Mouse (Mus musculus) forebrain, postnatal 0 days (tissue): ENCODE results near the gene Iqcf3. TPM values are rescaled to one million over a fixed set of nuclear protein-coding genes. Genes with fewer than 3 reads are reported as not detected.

Experiments
- ATAC-seq: fragments of 200-750 bp; cut with Nextera tagmentation; 2 replicates; pipeline ENCODE4 v1.8.0; 2017; ENCODE audit warnings: mild to moderate bottlenecking, moderate library complexity
- DNase-seq: peaks from one replicate; pipeline ENCODE4 v3.0.0-alpha.2; 2015
- H3K27ac ChIP-seq: fragments of 300-500 bp; sonication (generic); 2 replicates; pipeline ENCODE4 v1.5.1; 2014; ENCODE audit warnings: low read depth, mild to moderate bottlenecking, antibody characterized with exemption, low read length, moderate library complexity, mixed read lengths
- H3K27me3 ChIP-seq: fragments of 300-500 bp; sonication (generic); 2 replicates; pipeline ENCODE4 v1.6.1; 2014; ENCODE audit warnings: mild to moderate bottlenecking, low read length, mixed read lengths; ENCODE audit not compliant: insufficient read depth
- H3K36me3 ChIP-seq: fragments of 300-500 bp; sonication (generic); 2 replicates; pipeline ENCODE4 v1.6.1; 2014; ENCODE audit warnings: mild to moderate bottlenecking, moderate library complexity; ENCODE audit not compliant: insufficient read depth
- H3K4me1 ChIP-seq: fragments of 300-500 bp; sonication (generic); 2 replicates; pipeline ENCODE4 v1.6.1; 2014; ENCODE audit warnings: antibody characterized with exemption; ENCODE audit not compliant: insufficient read depth
- H3K4me2 ChIP-seq: fragments of 300-500 bp; sonication (generic); 2 replicates; pipeline ENCODE4 v1.6.1; 2014; ENCODE audit warnings: low read depth, mild to moderate bottlenecking, moderate library complexity
- H3K4me3 ChIP-seq: fragments of 300-500 bp; sonication (generic); 2 replicates; pipeline ENCODE4 v1.5.1; 2014; ENCODE audit warnings: low read depth, low read length, mixed read lengths
- H3K9ac ChIP-seq: fragments of 300-500 bp; sonication (generic); 2 replicates; pipeline ENCODE4 v1.6.1; 2014; ENCODE audit warnings: mild to moderate bottlenecking
- H3K9me3 ChIP-seq: fragments of 300-500 bp; sonication (generic); 2 replicates; pipeline ENCODE4 v1.6.1; 2016; ENCODE audit warnings: low read length
- CTCF ChIP-seq: sonication (generic); IDR thresholded peaks from 2 replicates; pipeline ENCODE4 v1.5.1; 2016; ENCODE audit warnings: antibody characterized with exemption, control low read depth, low read depth
- WGBS: fragments of 180-500 bp; shearing (Covaris S2); extraction: QIAGEN DNeasy Blood & Tissue Kit; methylation state at CpG from one replicate; pipeline ENCODE4 v1.1.7; 2014; 5-methylcytosine and 5-hydroxymethylcytosine counted together
- polyA plus RNA-seq: library from polyadenylated mRNA; unstranded; fragments of >200 nt; fragmentation: Nextera tagmentation; extraction: Ambion mirVana; gene quantifications from 2 replicates; pipeline ENCODE4 v1.2.1, GENCODE M21; 2015
- total RNA-seq: library from RNA; depleted of rRNA; stranded (reverse); fragments of >200 nt; gene quantifications from 2 replicates; pipeline ENCODE4 v1.2.3, GENCODE M21; 2014

Iqcf3 gene
- total and polyA plus RNA-seq, 2 experiments from 2014 or later = not detected

DNA sequence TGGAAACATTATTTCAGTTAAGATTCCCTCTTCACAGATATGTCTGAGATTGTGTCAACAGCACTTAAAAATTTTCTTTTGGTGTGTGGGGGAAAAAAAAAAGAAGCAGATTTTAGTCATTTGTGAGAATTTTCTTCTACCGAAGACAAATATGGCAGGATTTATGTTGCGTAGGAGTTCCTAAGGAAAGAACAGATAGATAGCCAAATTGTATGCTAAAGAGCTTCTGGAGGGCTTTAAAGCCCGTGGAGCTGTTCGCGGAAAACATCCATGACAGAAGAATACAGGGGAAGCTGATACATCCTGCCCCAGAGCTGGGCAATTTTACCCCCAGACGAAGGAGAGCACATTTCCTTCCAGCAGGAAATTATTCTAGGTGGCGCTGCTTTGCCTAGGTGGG is 18.6 kb upstream of the Iqcf3 start:
- no peak for DNase-seq
- H3K4me3 ChIP-seq = no peak overlapping the region
- 0 out of 2 replicates have a peak, but pooled peaks cover 4% of the 10 kb centered on the region for H3K9me3 ChIP-seq
- H3K27me3 ChIP-seq = no peaks in the 10 kb centered on the region
- H3K9ac ChIP-seq = no peak overlapping the region
- H3K27ac ChIP-seq = no peak overlapping the region
- WGBS = 82% methylated on average over 7 of the region's 7 CpGs
- no peaks in the 10 kb centered on the region for H3K4me1 ChIP-seq
- ATAC-seq = no peak
- TF ChIP-seq CTCF = no peak
- no peak overlapping the region for H3K4me2 ChIP-seq
- no peaks in the 10 kb centered on the region for H3K36me3 ChIP-seq

DNA sequence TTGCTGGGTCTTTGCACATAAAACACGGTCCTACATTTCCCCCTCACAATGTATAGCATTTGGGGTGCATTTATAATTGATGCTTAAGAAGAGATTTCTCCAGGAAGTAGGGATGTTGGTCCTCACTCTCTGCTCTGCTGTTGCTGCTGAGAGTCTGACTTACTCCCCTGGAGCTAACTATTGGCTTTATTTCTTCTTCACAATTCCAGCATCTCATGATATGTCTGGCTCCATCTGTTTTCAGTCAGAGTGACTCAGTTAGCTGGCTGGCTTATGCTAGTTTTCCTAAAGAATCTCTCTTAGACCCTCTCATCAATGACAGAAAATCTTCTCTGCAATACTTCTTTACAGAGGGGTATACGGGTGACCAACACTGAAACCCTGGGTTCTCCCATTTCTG is 14.7 kb upstream of the Iqcf3 start:
- DNase-seq = no peak
- no peak overlapping the region for H3K4me2 ChIP-seq
- H3K9ac ChIP-seq = no peak overlapping the region
- no peaks in the 10 kb centered on the region for H3K27me3 ChIP-seq
- no peaks in the 10 kb centered on the region for H3K4me1 ChIP-seq
- 0 out of 2 replicates have a peak, but pooled peaks cover 4% of the 10 kb centered on the region for H3K9me3 ChIP-seq
- TF ChIP-seq CTCF = no peak
- H3K36me3 ChIP-seq = no peaks in the 10 kb centered on the region
- no peak overlapping the region for H3K27ac ChIP-seq
- no peak overlapping the region for H3K4me3 ChIP-seq
- WGBS = 78% methylated on average over 2 of the region's 2 CpGs
- no peak for ATAC-seq

DNA sequence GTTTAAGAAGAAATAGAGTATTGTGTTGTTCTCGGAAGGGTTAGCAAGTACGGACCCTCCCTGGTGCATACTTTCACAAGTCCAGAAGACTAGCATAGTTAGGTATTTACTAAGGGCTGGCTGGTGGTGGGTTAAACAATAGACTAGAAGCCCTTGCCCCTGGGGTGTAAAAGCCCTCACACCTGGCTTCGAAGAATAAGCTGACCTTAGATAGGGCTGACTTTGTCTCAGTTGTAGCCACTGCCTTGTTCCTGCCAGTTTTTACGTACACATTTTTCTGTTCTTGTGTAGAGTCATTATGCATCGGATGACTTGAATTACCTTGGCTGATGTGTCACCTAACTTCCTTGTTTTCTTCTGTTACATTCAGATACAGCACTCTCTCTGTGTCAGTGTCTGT is 11.9 kb upstream of the Iqcf3 start:
- H3K4me1 ChIP-seq = no peaks in the 10 kb centered on the region
- DNase-seq = no peak
- TF ChIP-seq CTCF = no peak
- no peaks in the 10 kb centered on the region for H3K36me3 ChIP-seq
- WGBS = 91% methylated on average over 5 of the region's 5 CpGs
- no peaks in the 10 kb centered on the region for H3K27me3 ChIP-seq
- no peak overlapping the region for H3K4me2 ChIP-seq
- H3K9ac ChIP-seq = no peak overlapping the region
- no peaks in the 10 kb centered on the region for H3K9me3 ChIP-seq
- no peak for ATAC-seq
- no peak overlapping the region for H3K4me3 ChIP-seq
- H3K27ac ChIP-seq = no peak overlapping the region

DNA sequence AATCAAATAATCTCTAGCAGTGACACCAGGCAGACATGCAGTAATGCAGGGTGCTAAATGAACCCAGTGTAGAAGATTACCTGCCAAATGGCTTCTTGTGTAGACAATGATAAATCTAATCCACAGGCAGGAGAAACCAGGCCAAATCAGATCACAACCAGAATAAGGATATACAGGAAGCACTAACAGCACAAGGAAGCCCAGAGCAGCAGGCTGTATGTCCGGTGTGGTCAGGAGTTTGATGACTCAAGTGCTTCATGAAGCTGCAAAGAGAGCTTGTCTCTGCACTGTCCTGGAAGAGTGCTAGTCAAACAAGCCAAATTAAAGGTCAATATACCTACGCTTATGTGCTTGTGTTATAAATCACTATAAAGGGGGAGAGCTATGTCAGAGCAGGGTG is 10.8 kb upstream of the Iqcf3 start:
- Histone ChIP-seq H3K4me3 (no peak overlapping the region), H3K27me3 (no peaks in the 10 kb centered on the region), H3K4me2 (no peak overlapping the region), H3K27ac (no peak overlapping the region), H3K9ac (no peak overlapping the region), H3K9me3 (no peaks in the 10 kb centered on the region), H3K4me1 (no peaks in the 10 kb centered on the region), H3K36me3 (no peaks in the 10 kb centered on the region)
- 89% methylated on average over 2 of the region's 2 CpGs for WGBS
- no peak for ATAC-seq
- DNase-seq = no peak
- TF ChIP-seq CTCF = no peak

DNA sequence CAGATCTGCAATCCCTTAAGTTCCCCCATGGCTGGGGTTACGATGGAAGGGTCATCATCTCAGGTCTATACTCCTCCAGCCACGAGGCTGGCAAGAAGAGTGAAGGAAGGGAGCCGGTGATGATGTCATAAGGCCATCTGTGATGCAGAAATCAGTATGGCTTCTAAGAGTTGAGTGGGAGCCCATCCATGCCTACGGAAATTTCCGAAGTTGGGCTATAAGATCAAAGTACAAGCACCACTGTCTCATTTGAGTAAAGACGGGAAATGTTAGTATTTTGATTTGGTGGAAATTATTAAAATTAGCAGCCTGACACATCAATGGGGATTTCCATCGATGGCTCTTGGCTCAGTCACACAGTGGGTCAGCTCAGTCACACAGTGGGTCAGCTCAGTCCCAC is 9.5 kb upstream of the Iqcf3 start, which contains the start of gene Iqcf4:
Gene Iqcf4, minus strand, starts transcription at position 101 of the 400 bp plus-strand sequence.
- WGBS = 89% methylated on average over 7 of the region's 7 CpGs
- H3K27me3 ChIP-seq = no peaks in the 10 kb centered on the region
- H3K9me3 ChIP-seq = no peaks in the 10 kb centered on the region
- H3K4me1 ChIP-seq = no peaks in the 10 kb centered on the region
- H3K4me3 ChIP-seq = no peak within 1 kb of the TSS
- DNase-seq = no peak
- H3K27ac ChIP-seq = no peak within 1 kb of the TSS
- no peak within 1 kb of the TSS for H3K9ac ChIP-seq
- no peak for TF ChIP-seq CTCF
- H3K36me3 ChIP-seq = no peaks in the 10 kb centered on the region
- no peak within 1 kb of the TSS for H3K4me2 ChIP-seq
- ATAC-seq = no peak

DNA sequence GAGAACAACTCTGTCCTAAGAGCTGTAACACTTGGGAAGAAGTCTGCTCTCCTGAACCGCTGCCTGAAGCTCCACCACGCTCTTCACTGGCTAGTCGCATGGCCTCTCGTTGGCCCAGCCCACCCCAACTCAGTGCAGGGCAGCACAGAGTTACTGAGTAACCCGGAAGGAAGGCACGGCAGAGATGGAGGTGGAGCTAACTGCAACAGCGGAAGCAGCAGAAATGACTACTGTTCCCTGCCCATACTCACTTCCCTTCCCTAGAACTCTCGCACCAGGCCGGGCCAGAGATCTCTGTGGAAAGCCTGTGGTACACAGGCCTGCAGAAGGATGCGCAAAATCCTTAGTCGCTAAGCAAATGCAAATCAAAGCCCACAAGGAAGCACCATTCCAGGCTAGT is 5.0 kb upstream of the Iqcf3 start:
- H3K9me3 ChIP-seq = no peaks in the 10 kb centered on the region
- WGBS = 74% methylated on average over 11 of the region's 11 CpGs
- DNase-seq (no peak), ATAC-seq (no peak)
- no peaks in the 10 kb centered on the region for H3K36me3 ChIP-seq
- no peaks in the 10 kb centered on the region for H3K27me3 ChIP-seq
- H3K4me3 ChIP-seq = no peak overlapping the region
- H3K4me1 ChIP-seq = no peaks in the 10 kb centered on the region
- no peak overlapping the region for H3K27ac ChIP-seq
- no peak overlapping the region for H3K4me2 ChIP-seq
- no peak for TF ChIP-seq CTCF
- no peak overlapping the region for H3K9ac ChIP-seq

DNA sequence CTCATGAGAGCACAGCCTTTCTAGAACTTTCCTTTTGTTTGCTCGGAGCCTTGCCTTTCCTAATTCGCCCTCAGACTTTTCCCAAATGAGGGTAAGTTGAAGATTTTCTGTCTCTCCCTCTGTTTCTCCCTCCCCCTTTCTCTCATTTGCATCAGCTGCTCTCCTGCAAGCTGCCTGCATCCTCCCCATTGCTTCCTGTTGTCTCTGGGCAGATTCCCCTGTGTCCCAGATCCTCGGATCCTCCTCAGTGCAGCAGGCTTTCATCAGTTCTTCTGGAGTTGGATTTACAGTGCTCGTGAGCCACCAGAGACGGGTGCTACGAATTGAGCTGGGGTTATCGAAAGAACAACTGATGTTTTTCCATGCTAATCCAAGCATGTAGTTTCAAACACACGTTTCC is 2.6 kb upstream of the Iqcf3 start:
- Histone ChIP-seq H3K9me3 (no peaks in the 10 kb centered on the region), H3K9ac (no peak overlapping the region)
- 74% methylated on average over 8 of the region's 8 CpGs for WGBS

DNA sequence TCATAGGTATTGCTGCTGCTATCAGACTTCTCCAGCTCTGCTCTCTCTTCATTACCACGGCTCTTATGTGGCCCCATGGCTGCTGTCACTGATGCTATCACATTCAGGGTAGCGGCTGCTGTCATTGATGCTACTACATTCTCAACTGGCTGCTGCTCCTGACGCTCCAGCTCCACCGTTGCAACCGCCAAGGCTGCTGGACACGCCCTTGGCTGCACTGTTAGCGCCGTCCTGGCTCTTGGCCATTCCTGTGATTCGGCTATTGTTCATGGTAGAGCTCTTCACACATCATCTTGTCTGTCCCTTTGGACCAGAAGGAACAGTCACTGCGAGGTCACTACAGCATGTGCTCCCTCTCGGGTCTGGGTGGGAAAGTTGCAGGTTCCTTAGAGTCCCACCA is 860 bp upstream of the Iqcf3 start:
- DNase-seq (no peak), ATAC-seq (no peak)
- Histone ChIP-seq H3K4me1 (no peaks in the 10 kb centered on the region), H3K27me3 (no peaks in the 10 kb centered on the region), H3K9ac (no peak overlapping the region), H3K9me3 (no peaks in the 10 kb centered on the region), H3K27ac (no peak overlapping the region), H3K36me3 (no peaks in the 10 kb centered on the region), H3K4me3 (no peak overlapping the region), H3K4me2 (no peak overlapping the region)
- 90% methylated on average over 11 of the region's 11 CpGs for WGBS
- TF ChIP-seq CTCF = no peak

More for the DNA sequence above, 2.6 kb upstream of the Iqcf3 start:
- ATAC-seq = no peak
- H3K36me3 ChIP-seq = no peaks in the 10 kb centered on the region
- H3K27me3 ChIP-seq = no peaks in the 10 kb centered on the region
- no peak for TF ChIP-seq CTCF
- no peaks in the 10 kb centered on the region for H3K4me1 ChIP-seq
- H3K4me3 ChIP-seq = no peak overlapping the region
- H3K4me2 ChIP-seq = no peak overlapping the region
- DNase-seq = no peak
- H3K27ac ChIP-seq = no peak overlapping the region
